Mouse (Mus musculus) forebrain, embryonic 12.5 days (tissue): ENCODE data around the gene Cd4. TPM values are rescaled to one million over a fixed set of nuclear protein-coding genes. Genes with fewer than 3 reads are reported as not detected.

Experiments used
- ATAC-seq: fragments of 200-750 bp; cut with Nextera tagmentation; 2 replicates; pipeline ENCODE4 v1.8.0; 2017; ENCODE audit warnings: moderate TSS enrichment; ENCODE audit not compliant: low FRiP score
- H3K27ac ChIP-seq: fragments of 300-500 bp; sonication (generic); 2 replicates; pipeline ENCODE4 v1.5.1; 2016; ENCODE audit warnings: mild to moderate bottlenecking
- H3K27me3 ChIP-seq: fragments of 300-500 bp; sonication (generic); 2 replicates; pipeline ENCODE4 v1.6.1; 2016; ENCODE audit warnings: mild to moderate bottlenecking
- H3K36me3 ChIP-seq: fragments of 300-500 bp; sonication (generic); replicated peaks from 2 replicates; pipeline ENCODE4 v1.6.1; 2016; ENCODE audit warnings: mild to moderate bottlenecking
- H3K4me1 ChIP-seq: fragments of 300-500 bp; sonication (generic); 2 replicates; pipeline ENCODE4 v1.6.1; 2016
- H3K4me2 ChIP-seq: fragments of 300-500 bp; sonication (generic); 2 replicates; pipeline ENCODE4 v1.6.1; 2016; ENCODE audit warnings: mild to moderate bottlenecking, moderate library complexity
- H3K4me3 ChIP-seq: fragments of 300-500 bp; sonication (generic); replicated peaks from 2 replicates; pipeline ENCODE4 v1.5.1; 2016; ENCODE audit warnings: mild to moderate bottlenecking
- H3K9ac ChIP-seq: fragments of 300-500 bp; sonication (generic); 2 replicates; pipeline ENCODE4 v1.6.1; 2016; ENCODE audit warnings: mild to moderate bottlenecking
- H3K9me3 ChIP-seq: fragments of 300-500 bp; sonication (generic); 2 replicates; pipeline ENCODE4 v1.6.1; 2016
- WGBS: fragments of 180-500 bp; shearing (Covaris S2); methylation state at CpG from one replicate; pipeline ENCODE4 v1.1.7; 2016; 5-methylcytosine and 5-hydroxymethylcytosine counted together
- polyA plus RNA-seq: library from polyadenylated mRNA; unstranded; fragments of >200 nt; fragmentation: Nextera tagmentation; extraction: Ambion mirVana; gene quantifications from 2 replicates; pipeline ENCODE4 v1.2.1, GENCODE M21; 2016

Gene Cd4
- polyA plus RNA-seq, 1 experiment from 2014 or later, result 0.14 TPM

DNA sequence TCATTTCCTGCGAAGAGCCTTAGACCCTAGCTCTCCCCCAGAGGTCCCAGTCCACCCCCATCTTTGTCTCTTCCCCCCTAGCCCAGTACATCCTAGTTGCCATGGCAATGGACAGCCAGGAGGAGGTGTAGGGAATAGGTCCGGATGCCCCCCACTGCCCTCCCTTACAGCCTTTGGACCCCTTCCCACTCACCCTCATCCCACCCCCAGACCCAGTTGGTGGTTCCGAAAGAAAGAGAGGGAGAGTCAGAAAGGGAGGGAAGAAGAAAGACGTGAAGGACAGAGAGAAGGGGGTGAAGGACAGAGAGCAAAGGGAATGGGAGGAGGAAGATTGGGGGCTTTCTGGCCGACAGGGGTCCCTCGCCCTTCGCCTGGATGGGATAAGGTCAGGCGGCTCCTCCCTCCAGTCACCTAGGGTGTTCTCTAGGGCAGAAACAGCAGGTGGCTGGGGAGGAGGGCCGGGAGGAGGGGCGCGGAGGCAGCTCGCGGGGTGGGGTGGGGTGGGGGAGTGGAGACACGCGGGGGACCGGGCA is 24.8 kb downstream of the Cd4 start:
- H3K36me3 ChIP-seq, result no peaks in the 10 kb centered on the region
- peak overlapping the region; percentile 82 for H3K4me2 ChIP-seq
- H3K4me1 ChIP-seq, result peaks cover 62% of the 10 kb centered on the region
- WGBS, result under 1% methylated on average over 12 of the region's 16 CpGs
- peak overlapping the region; percentile 79 for H3K27ac ChIP-seq
- H3K27me3 ChIP-seq, result peaks cover 24% of the 10 kb centered on the region
- no peaks in the 10 kb centered on the region for H3K9me3 ChIP-seq
- H3K9ac ChIP-seq, result peak overlapping the region; percentile 78
- ATAC-seq, result peak; percentile 25; the same call in 1 of the 2 replicates
- H3K4me3 ChIP-seq, result peak overlapping the region; percentile 51

DNA sequence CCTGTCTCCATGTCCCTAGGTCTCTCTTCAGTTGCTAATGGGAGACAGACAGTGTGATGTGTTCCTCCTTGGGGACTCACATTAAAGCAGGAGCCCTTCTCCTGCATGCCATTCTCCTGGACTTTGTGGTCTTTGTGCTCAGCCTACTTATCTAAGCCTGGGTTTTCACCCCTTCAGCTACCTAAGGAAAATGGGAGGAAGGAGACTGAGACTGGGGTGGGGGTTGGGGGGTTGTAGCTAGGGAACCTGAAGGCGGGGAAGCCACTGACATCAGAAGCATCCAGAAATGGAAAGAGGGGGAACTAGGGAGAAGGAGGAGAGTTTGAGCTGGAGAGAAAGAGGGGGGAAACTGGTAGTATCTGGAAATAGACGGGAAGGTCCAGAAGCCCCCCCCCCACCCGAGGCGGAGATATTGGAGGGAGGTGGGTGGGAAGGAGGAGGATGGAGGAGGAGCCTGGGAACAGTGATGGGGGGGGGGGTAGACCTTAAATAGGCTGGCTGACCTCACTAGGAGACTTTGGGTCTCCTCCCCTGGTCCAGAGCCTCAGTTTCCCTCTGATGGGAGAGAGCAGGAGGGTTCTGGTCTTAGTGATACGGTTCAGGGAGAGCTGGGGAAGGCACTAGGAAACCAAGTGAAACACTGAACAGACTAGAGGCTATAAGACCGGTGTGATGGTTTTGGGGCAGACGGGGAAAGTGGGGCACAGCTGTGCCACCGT is 25.5 kb downstream of the Cd4 start:
- Histone ChIP-seq H3K4me1 (peaks cover 68% of the 10 kb centered on the region), H3K27me3 (peaks cover 24% of the 10 kb centered on the region), H3K4me2 (peak overlapping the region; percentile 82), H3K9ac (peak overlapping the region; percentile 78), H3K9me3 (no peaks in the 10 kb centered on the region), H3K27ac (peak overlapping the region; percentile 79), H3K36me3 (no peaks in the 10 kb centered on the region), H3K4me3 (peak overlapping the region; percentile 51)
- WGBS, result 8% methylated on average over 6 of the region's 8 CpGs
- ATAC-seq, result no peak

DNA sequence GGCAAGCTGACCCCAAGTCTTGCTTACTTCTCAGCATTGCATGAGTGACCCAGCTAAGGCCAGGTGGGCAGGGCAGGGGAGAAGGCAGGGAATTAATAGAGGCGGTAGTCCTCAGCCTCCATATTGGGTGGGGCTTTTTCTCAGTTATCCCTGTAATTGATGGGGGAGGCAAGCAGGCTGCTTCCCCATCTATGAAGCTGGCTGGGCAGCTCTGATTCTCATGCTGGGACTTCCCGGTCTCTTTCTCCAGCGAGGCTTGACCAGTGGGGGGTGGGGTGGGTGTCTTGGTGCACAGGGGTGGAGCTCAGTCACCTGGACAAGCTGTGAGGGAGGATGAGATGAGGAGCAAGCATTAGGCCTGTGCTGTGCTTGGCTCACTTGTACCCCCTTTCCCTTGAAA is 26.2 kb downstream of the Cd4 start:
- Histone ChIP-seq H3K9me3 (no peaks in the 10 kb centered on the region), H3K4me3 (no peak overlapping the region), H3K9ac (no peak overlapping the region), H3K4me1 (peaks cover 70% of the 10 kb centered on the region), H3K27ac (no peak overlapping the region), H3K4me2 (peak overlapping the region; percentile 82), H3K36me3 (no peaks in the 10 kb centered on the region), H3K27me3 (peaks cover 24% of the 10 kb centered on the region)
- ATAC-seq, result no peak
- 25% methylated on average over 3 of the region's 3 CpGs for WGBS

DNA sequence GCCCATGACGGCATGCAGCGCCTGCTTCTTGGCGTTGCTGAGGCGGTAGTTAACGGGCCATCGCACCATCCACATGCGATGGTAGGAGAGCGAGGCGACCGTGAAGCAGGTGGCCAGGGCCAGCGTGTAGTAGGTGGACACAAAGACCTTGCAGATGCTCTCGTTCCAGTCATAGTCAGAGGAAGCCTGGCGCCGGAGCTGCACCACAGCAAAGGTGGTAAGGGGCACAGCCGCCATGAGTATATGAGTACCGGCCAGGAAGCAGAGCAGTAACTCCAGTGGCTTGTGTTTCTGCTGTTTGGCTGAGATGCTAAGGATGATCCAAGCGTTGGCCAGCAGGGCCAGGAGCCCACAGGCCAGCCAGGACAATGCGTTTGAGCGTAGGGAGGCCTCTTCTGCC is 26.8 kb downstream of the Cd4 start:
- Histone ChIP-seq H3K27ac (no peak overlapping the region), H3K4me2 (peak overlapping the region; percentile 82; the same call in 1 of the 2 replicates), H3K27me3 (peaks cover 19% of the 10 kb centered on the region), H3K4me1 (peaks cover 70% of the 10 kb centered on the region), H3K4me3 (no peak overlapping the region), H3K9me3 (no peaks in the 10 kb centered on the region), H3K36me3 (no peaks in the 10 kb centered on the region), H3K9ac (peak overlapping the region; percentile 9; the same call in 1 of the 2 replicates)
- no peak for ATAC-seq
- WGBS, result 78% methylated on average over 19 of the region's 19 CpGs

- H3K27ac ChIP-seq, result peak overlapping the region; percentile 63; the same call in 1 of the 2 replicates
- H3K4me2 ChIP-seq, result no peak overlapping the region
- H3K9ac ChIP-seq, result peak overlapping the region; percentile 9
- no peaks in the 10 kb centered on the region for H3K9me3 ChIP-seq
- no peaks in the 10 kb centered on the region for H3K36me3 ChIP-seq
- peaks cover 72% of the 10 kb centered on the region for H3K4me1 ChIP-seq
- H3K27me3 ChIP-seq, result peaks cover 17% of the 10 kb centered on the region
- no peak overlapping the region for H3K4me3 ChIP-seq
- no peak for ATAC-seq
- 81% methylated on average over 9 of the region's 9 CpGs for WGBS
These were observed 27.5 kb downstream of the Cd4 start for GRCm38 (mm10) chr6:124860511-124860910.

DNA sequence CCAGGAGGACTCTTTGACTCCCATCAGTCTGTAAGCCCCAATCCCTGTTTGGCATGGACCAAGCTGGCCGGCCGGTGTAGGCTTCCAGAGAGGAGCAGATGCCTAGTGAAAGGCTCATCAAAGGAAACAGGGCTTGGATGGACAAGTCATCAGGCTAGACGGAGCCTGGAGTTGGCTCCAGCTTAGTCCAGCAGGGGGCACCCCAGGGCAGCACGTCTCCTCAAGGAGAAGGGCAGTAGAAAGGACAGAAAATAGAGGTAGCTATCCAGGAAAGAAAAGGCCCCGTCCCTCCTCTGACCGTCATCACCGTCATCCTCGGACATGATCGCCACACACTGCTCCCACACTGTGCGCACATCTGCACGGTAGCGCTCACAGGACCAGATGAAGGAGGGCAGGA is 28.3 kb downstream of the Cd4 start:
- Histone ChIP-seq H3K9me3 (no peaks in the 10 kb centered on the region), H3K27me3 (peaks cover 17% of the 10 kb centered on the region), H3K9ac (peak overlapping the region; percentile 48; the same call in 1 of the 2 replicates), H3K27ac (peak overlapping the region; percentile 63), H3K4me3 (no peak overlapping the region; the same call in 1 of the 2 replicates), H3K4me1 (peaks cover 67% of the 10 kb centered on the region), H3K36me3 (0 out of 2 replicates have a peak, but pooled peaks cover 2% of the 10 kb centered on the region), H3K4me2 (peak overlapping the region; percentile 27)
- no peak for ATAC-seq
- WGBS, result 7% methylated on average over 12 of the region's 12 CpGs

DNA sequence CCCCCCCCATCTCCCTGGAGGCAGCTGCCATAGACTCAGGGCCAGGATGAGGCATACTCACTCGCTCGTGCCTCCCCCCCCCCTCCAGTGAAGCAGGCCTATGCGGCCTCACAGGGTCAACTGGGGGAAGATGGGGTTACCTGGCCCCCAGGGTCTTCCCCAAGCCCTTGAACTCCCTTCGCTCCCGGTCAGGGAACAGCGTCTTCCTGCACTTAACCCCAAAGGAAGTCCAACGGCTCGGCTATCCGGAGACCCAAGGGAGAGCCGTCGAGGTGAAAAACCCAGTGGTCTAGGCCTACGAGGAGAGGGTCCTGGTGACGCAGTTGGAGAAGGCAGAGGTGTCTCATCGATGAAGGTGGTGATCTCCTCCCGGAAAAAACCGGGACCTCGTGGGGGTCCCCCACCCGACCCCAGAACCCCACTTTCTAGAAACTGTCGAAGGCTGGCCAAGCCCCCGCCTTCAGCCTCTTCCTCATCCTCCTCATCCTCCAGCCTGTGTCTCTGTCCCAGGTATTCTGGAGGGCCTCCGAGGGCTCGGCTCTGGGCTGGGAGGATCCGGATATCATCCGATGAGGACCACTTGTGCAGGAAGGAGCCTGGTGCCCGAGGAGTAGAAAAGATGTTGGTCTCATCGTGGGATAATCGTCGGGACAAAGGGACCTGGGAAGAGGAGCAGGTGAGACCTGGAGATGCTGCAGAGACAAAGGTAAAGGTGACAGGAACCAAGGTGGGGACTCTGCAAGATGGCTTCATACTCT is 29.3 kb downstream of the Cd4 start:
- H3K4me1 ChIP-seq, result peaks cover 58% of the 10 kb centered on the region
- no peak for ATAC-seq
- H3K36me3 ChIP-seq, result peaks cover 6% of the 10 kb centered on the region; the same call in 1 of the 2 replicates
- peaks cover 17% of the 10 kb centered on the region for H3K27me3 ChIP-seq
- no peaks in the 10 kb centered on the region for H3K9me3 ChIP-seq
- no peak overlapping the region for H3K27ac ChIP-seq
- 0 out of 2 replicates have a peak overlapping the region, but pooled peaks have one; percentile 91 for H3K9ac ChIP-seq
- H3K4me2 ChIP-seq, result peak overlapping the region; percentile 80
- 83% methylated on average over 28 of the region's 28 CpGs for WGBS
- H3K4me3 ChIP-seq, result no peak overlapping the region

- Histone ChIP-seq H3K27ac (peak overlapping the region; percentile 97), H3K4me1 (peaks cover 55% of the 10 kb centered on the region), H3K27me3 (peaks cover 17% of the 10 kb centered on the region)
These were observed 30.0 kb downstream of the Cd4 start for GRCm38 (mm10) chr6:124857840-124858530.

GRCm38 (mm10) chr6:124856916-124857839 is 30.8 kb downstream of the Cd4 start, which contains the start of gene P3h3:
TSS of gene P3h3 (minus strand) at chr6:124857752.
- Histone ChIP-seq H3K27me3 (peaks cover 14% of the 10 kb centered on the region), H3K9me3 (no peaks in the 10 kb centered on the region), H3K4me3 (peak within 1 kb of the TSS; percentile 78), H3K36me3 (peaks cover 14% of the 10 kb centered on the region; the same call in 1 of the 2 replicates), H3K4me1 (peaks cover 47% of the 10 kb centered on the region), H3K9ac (peak within 1 kb of the TSS; percentile 91), H3K27ac (peak within 1 kb of the TSS; percentile 97), H3K4me2 (peak within 1 kb of the TSS; percentile 80)
- under 1% methylated on average over 86 of the region's 86 CpGs for WGBS
- peak; percentile 88 for ATAC-seq

More at GRCm38 (mm10) chr6:124857840-124858530, 30.0 kb downstream of the Cd4 start:
- WGBS, result 22% methylated on average over 26 of the region's 26 CpGs
- H3K4me3 ChIP-seq, result peak overlapping the region; percentile 78
- no peak for ATAC-seq
- peak overlapping the region; percentile 80 for H3K4me2 ChIP-seq
- H3K9ac ChIP-seq, result peak overlapping the region; percentile 91
- peaks cover 10% of the 10 kb centered on the region; the same call in 1 of the 2 replicates for H3K36me3 ChIP-seq
- no peaks in the 10 kb centered on the region for H3K9me3 ChIP-seq

GRCm38 (mm10) chr6:124856321-124856720 is 31.7 kb downstream of the Cd4 start:
- Histone ChIP-seq H3K4me1 (peaks cover 39% of the 10 kb centered on the region), H3K9ac (peak overlapping the region; percentile 91), H3K4me2 (peak overlapping the region; percentile 80), H3K27ac (peak overlapping the region; percentile 97), H3K36me3 (peaks cover 14% of the 10 kb centered on the region; the same call in 1 of the 2 replicates), H3K27me3 (peaks cover 14% of the 10 kb centered on the region), H3K4me3 (peak overlapping the region; percentile 78), H3K9me3 (no peaks in the 10 kb centered on the region)
- peak; percentile 55 for ATAC-seq
- WGBS, result 6% methylated on average over 14 of the region's 14 CpGs

- no peaks in the 10 kb centered on the region for H3K9me3 ChIP-seq
- ATAC-seq, result no peak
- 75% methylated on average over 12 of the region's 12 CpGs for WGBS
- H3K36me3 ChIP-seq, result peaks cover 17% of the 10 kb centered on the region
- no peak overlapping the region for H3K4me2 ChIP-seq
- H3K4me1 ChIP-seq, result peaks cover 24% of the 10 kb centered on the region
- H3K9ac ChIP-seq, result no peak overlapping the region
- H3K27ac ChIP-seq, result peak overlapping the region; percentile 42; the same call in 1 of the 2 replicates
- no peak overlapping the region for H3K4me3 ChIP-seq
- H3K27me3 ChIP-seq, result peaks cover 13% of the 10 kb centered on the region
These were observed 33.4 kb downstream of the Cd4 start for GRCm38 (mm10) chr6:124854647-124855046.
